Mouse (Mus musculus) midbrain, embryonic 10.5 days (tissue): ENCODE results near the gene Arhgap25. TPM values are rescaled to one million over a fixed set of nuclear protein-coding genes. Genes with fewer than 3 reads are reported as not detected.

Source experiments
- DNase-seq: peaks from one replicate; pipeline ENCODE4 v3.0.0-alpha.2; 2017; ENCODE audit warnings: low spot score
- H3K27ac ChIP-seq: fragments of 300-500 bp; sonication (generic); replicated peaks from 2 replicates; pipeline ENCODE4 v1.5.1; 2016; ENCODE audit warnings: mild to moderate bottlenecking
- H3K27me3 ChIP-seq: fragments of 300-500 bp; sonication (generic); 2 replicates; pipeline ENCODE4 v1.6.1; 2016; ENCODE audit warnings: low read depth, mild to moderate bottlenecking; ENCODE audit not compliant: poor library complexity, severe bottlenecking
- H3K36me3 ChIP-seq: fragments of 300-500 bp; sonication (generic); 2 replicates; pipeline ENCODE4 v1.6.1; 2016; ENCODE audit warnings: mild to moderate bottlenecking, moderate library complexity
- H3K4me1 ChIP-seq: fragments of 300-500 bp; sonication (generic); 2 replicates; pipeline ENCODE4 v1.6.1; 2016
- H3K4me3 ChIP-seq: fragments of 300-500 bp; sonication (generic); 2 replicates; pipeline ENCODE4 v1.5.1; 2016; ENCODE audit warnings: mild to moderate bottlenecking, moderate library complexity
- H3K9me3 ChIP-seq: fragments of 300-500 bp; sonication (generic); replicated peaks from 2 replicates; pipeline ENCODE4 v1.6.1; 2016; ENCODE audit warnings: mild to moderate bottlenecking
- WGBS: fragments of 180-500 bp; shearing (Covaris S2); methylation state at CpG from one replicate; pipeline ENCODE4 v1.1.7; 2016; 5-methylcytosine and 5-hydroxymethylcytosine counted together
- polyA plus RNA-seq: library from polyadenylated mRNA; unstranded; fragments of >200 nt; fragmentation: Nextera tagmentation; extraction: Ambion mirVana; gene quantifications from 2 replicates; pipeline ENCODE4 v1.2.1, GENCODE M21; 2016

The Arhgap25 gene
- polyA plus RNA-seq, 1 experiment from 2014 or later, result 2.2 TPM

- no peaks in the 10 kb centered on the region for H3K4me1 ChIP-seq
- no peak overlapping the region for H3K27ac ChIP-seq
- H3K27me3 ChIP-seq, result no peaks in the 10 kb centered on the region
- no peaks in the 10 kb centered on the region for H3K36me3 ChIP-seq
- no peak for DNase-seq
- H3K9me3 ChIP-seq, result no peaks in the 10 kb centered on the region
- WGBS, result 65% methylated on average over 7 of the region's 7 CpGs
- no peak overlapping the region for H3K4me3 ChIP-seq
These were observed 19.2 kb upstream of the Arhgap25 start for GRCm38 (mm10) chr6:87552054-87552807.

- H3K4me1 ChIP-seq, result peaks cover 18% of the 10 kb centered on the region
- H3K36me3 ChIP-seq, result no peaks in the 10 kb centered on the region
- H3K27me3 ChIP-seq, result no peaks in the 10 kb centered on the region
- no peak overlapping the region for H3K4me3 ChIP-seq
- no peak for DNase-seq
- H3K27ac ChIP-seq, result no peak overlapping the region; the same call in 1 of the 2 replicates
- H3K9me3 ChIP-seq, result peaks cover 6% of the 10 kb centered on the region; the same call in 1 of the 2 replicates
- 82% methylated on average over 7 of the region's 7 CpGs for WGBS
These were observed 14.8 kb upstream of the Arhgap25 start for GRCm38 (mm10) chr6:87547836-87548235.

- H3K36me3 ChIP-seq, result no peaks in the 10 kb centered on the region
- DNase-seq, result no peak
- H3K4me3 ChIP-seq, result no peak overlapping the region
- H3K27ac ChIP-seq, result no peak overlapping the region; the same call in 1 of the 2 replicates
- WGBS, result 82% methylated on average over 4 of the region's 4 CpGs
- peaks cover 18% of the 10 kb centered on the region for H3K4me1 ChIP-seq
- peaks cover 6% of the 10 kb centered on the region; the same call in 1 of the 2 replicates for H3K9me3 ChIP-seq
- no peaks in the 10 kb centered on the region for H3K27me3 ChIP-seq
These were observed 14.4 kb upstream of the Arhgap25 start for GRCm38 (mm10) chr6:87547431-87547830.

GRCm38 (mm10) chr6:87545331-87546217 lies 12.5 kb upstream of the Arhgap25 start:
- Histone ChIP-seq H3K36me3 (no peaks in the 10 kb centered on the region), H3K27me3 (no peaks in the 10 kb centered on the region), H3K27ac (peak overlapping the region; percentile 69), H3K4me1 (peaks cover 22% of the 10 kb centered on the region), H3K9me3 (peaks cover 6% of the 10 kb centered on the region; the same call in 1 of the 2 replicates), H3K4me3 (no peak overlapping the region)
- peak; percentile 37 for DNase-seq
- WGBS, result 31% methylated on average over 1 of the region's 1 CpGs

- no peak overlapping the region for H3K4me3 ChIP-seq
- WGBS, result 85% methylated on average over 9 of the region's 9 CpGs
- no peak for DNase-seq
- H3K4me1 ChIP-seq, result peaks cover 29% of the 10 kb centered on the region
- H3K27me3 ChIP-seq, result no peaks in the 10 kb centered on the region
- H3K27ac ChIP-seq, result peak overlapping the region; percentile 23
- peaks cover 6% of the 10 kb centered on the region; the same call in 1 of the 2 replicates for H3K9me3 ChIP-seq
- no peaks in the 10 kb centered on the region for H3K36me3 ChIP-seq
These were observed 9.0 kb upstream of the Arhgap25 start for GRCm38 (mm10) chr6:87542027-87542426.

GRCm38 (mm10) chr6:87541171-87541571 lies 8.1 kb upstream of the Arhgap25 start:
- H3K9me3 ChIP-seq, result peaks cover 1% of the 10 kb centered on the region; the same call in 1 of the 2 replicates
- H3K27me3 ChIP-seq, result no peaks in the 10 kb centered on the region
- H3K27ac ChIP-seq, result 0 out of 2 replicates have a peak overlapping the region, but pooled peaks have one; percentile 19
- WGBS, result 89% methylated on average over 6 of the region's 6 CpGs
- H3K4me1 ChIP-seq, result peaks cover 32% of the 10 kb centered on the region
- no peak for DNase-seq
- no peak overlapping the region for H3K4me3 ChIP-seq
- H3K36me3 ChIP-seq, result no peaks in the 10 kb centered on the region

GRCm38 (mm10) chr6:87538376-87539270 lies 5.6 kb upstream of the Arhgap25 start:
- peaks cover 14% of the 10 kb centered on the region for H3K4me1 ChIP-seq
- WGBS, result 87% methylated on average over 15 of the region's 15 CpGs

GRCm38 (mm10) chr6:87537678-87538077 lies 4.6 kb upstream of the Arhgap25 start:
- no peak overlapping the region for H3K4me3 ChIP-seq
- 87% methylated on average over 5 of the region's 5 CpGs for WGBS

More at GRCm38 (mm10) chr6:87538376-87539270, 5.6 kb upstream of the Arhgap25 start:
- Histone ChIP-seq H3K36me3 (no peaks in the 10 kb centered on the region), H3K4me3 (no peak overlapping the region), H3K9me3 (no peaks in the 10 kb centered on the region), H3K27me3 (no peaks in the 10 kb centered on the region), H3K27ac (no peak overlapping the region)
- DNase-seq, result no peak

GRCm38 (mm10) chr6:87536270-87536669 lies 3.2 kb upstream of the Arhgap25 start:
- H3K27ac ChIP-seq, result no peak overlapping the region
- no peak overlapping the region for H3K4me3 ChIP-seq
- H3K9me3 ChIP-seq, result no peaks in the 10 kb centered on the region
- no peaks in the 10 kb centered on the region for H3K36me3 ChIP-seq
- 71% methylated on average over 8 of the region's 8 CpGs for WGBS
- H3K4me1 ChIP-seq, result peaks cover 10% of the 10 kb centered on the region; the same call in 1 of the 2 replicates
- no peak for DNase-seq
- no peaks in the 10 kb centered on the region for H3K27me3 ChIP-seq

More at GRCm38 (mm10) chr6:87537678-87538077, 4.6 kb upstream of the Arhgap25 start:
- Histone ChIP-seq H3K36me3 (no peaks in the 10 kb centered on the region), H3K27me3 (no peaks in the 10 kb centered on the region), H3K4me1 (peaks cover 14% of the 10 kb centered on the region), H3K9me3 (no peaks in the 10 kb centered on the region), H3K27ac (no peak overlapping the region)
- no peak for DNase-seq

GRCm38 (mm10) chr6:87535651-87536050 lies 2.6 kb upstream of the Arhgap25 start:
- Histone ChIP-seq H3K27me3 (no peaks in the 10 kb centered on the region), H3K4me3 (no peak overlapping the region), H3K27ac (no peak overlapping the region), H3K4me1 (peaks cover 10% of the 10 kb centered on the region; the same call in 1 of the 2 replicates), H3K9me3 (no peaks in the 10 kb centered on the region), H3K36me3 (no peaks in the 10 kb centered on the region)
- DNase-seq, result no peak
- WGBS, result 83% methylated on average over 9 of the region's 9 CpGs

GRCm38 (mm10) chr6:87534855-87535575 lies 2.0 kb upstream of the Arhgap25 start:
- DNase-seq, result no peak
- 89% methylated on average over 9 of the region's 9 CpGs for WGBS
- Histone ChIP-seq H3K9me3 (no peaks in the 10 kb centered on the region), H3K4me1 (peaks cover 8% of the 10 kb centered on the region), H3K4me3 (no peak overlapping the region), H3K27ac (no peak overlapping the region), H3K27me3 (no peaks in the 10 kb centered on the region), H3K36me3 (no peaks in the 10 kb centered on the region)
